Mouse (Mus musculus) CH12.LX (cell line): ENCODE results near the gene Vwf.

ENCODE experiments used
- CTCF ChIP-seq, 2 experiments: IDR thresholded peaks in 1 of 2; conservative IDR thresholded peaks in 1 of 2; 2 replicates each; pipeline ENCODE4 v1.5.1; 2011 to 2012; ENCODE audit warnings: low read depth in 2 of 2, low read length in 2 of 2, improper control_type of control experiment in 1 of 2, inconsistent platforms in 1 of 2, mild to moderate bottlenecking in 1 of 2, moderate library complexity in 1 of 2
- HCFC1 ChIP-seq: IDR thresholded peaks from 2 replicates; pipeline ENCODE4 v1.6.1; 2012; ENCODE audit warnings: low read depth, mild to moderate bottlenecking, inconsistent platforms, low read length, improper control_type of control experiment
- MAZ ChIP-seq: IDR thresholded peaks from 2 replicates; pipeline ENCODE4 v1.6.1; 2012; ENCODE audit warnings: low read depth, mild to moderate bottlenecking, inconsistent platforms, low read length, improper control_type of control experiment, moderate library complexity
- MEF2A ChIP-seq: IDR thresholded peaks from 2 replicates; pipeline ENCODE4 v1.6.1; 2014; ENCODE audit warnings: low read depth, mild to moderate bottlenecking, inconsistent platforms, low read length, improper control_type of control experiment, borderline replicate concordance
- POLR2A ChIP-seq: IDR thresholded peaks from 2 replicates; pipeline ENCODE4 v1.6.1; 2011; ENCODE audit warnings: low read depth, mild to moderate bottlenecking, improper control_type of control experiment, low read length
- POLR2AphosphoS2 ChIP-seq: IDR thresholded peaks from 2 replicates; pipeline ENCODE4 v1.6.1; 2011; ENCODE audit warnings: low read depth, low read length, improper control_type of control experiment
- USF1 ChIP-seq: IDR thresholded peaks from 2 replicates; pipeline ENCODE4 v1.6.1; 2014; ENCODE audit warnings: low read depth, mild to moderate bottlenecking, inconsistent platforms, low read length, improper control_type of control experiment

GRCm38 (mm10) chr6:125548406-125548805, 1.8 kb downstream of the Vwf start:
- TF ChIP-seq POLR2A, result no peak
- no peak for TF ChIP-seq MEF2A
- no peak for TF ChIP-seq CTCF (conservative IDR thresholded peaks at IDR 0.05 in 1 of 2, IDR thresholded peaks at IDR 0.05 in 1 of 2; ENCODE audit: low read depth in 2 of 2, low read length in 2 of 2)
- TF ChIP-seq USF1, result no peak
- no peak for TF ChIP-seq POLR2AphosphoS2
- TF ChIP-seq MAZ, result no peak
- TF ChIP-seq HCFC1, result no peak
